Mouse (Mus musculus) midbrain, embryonic 12.5 days (tissue): ENCODE measurements around the gene Osmr. TPM values are rescaled to one million over a fixed set of nuclear protein-coding genes. Genes with fewer than 3 reads are reported as not detected.

Experiments
- ATAC-seq: fragments of 200-750 bp; cut with Nextera tagmentation; 2 replicates; pipeline ENCODE4 v1.8.0; 2017; ENCODE audit warnings: low read depth, moderate TSS enrichment, moderate library complexity; ENCODE audit not compliant: low FRiP score
- H3K27ac ChIP-seq: fragments of 300-500 bp; sonication (generic); replicated peaks from 2 replicates; pipeline ENCODE4 v1.5.1; 2016; ENCODE audit warnings: mild to moderate bottlenecking
- H3K27me3 ChIP-seq: fragments of 300-500 bp; sonication (generic); 2 replicates; pipeline ENCODE4 v1.6.1; 2016; ENCODE audit warnings: mild to moderate bottlenecking
- H3K36me3 ChIP-seq: fragments of 300-500 bp; sonication (generic); 2 replicates; pipeline ENCODE4 v1.6.1; 2016
- H3K4me1 ChIP-seq: fragments of 300-500 bp; sonication (generic); 2 replicates; pipeline ENCODE4 v1.6.1; 2016
- H3K4me2 ChIP-seq: fragments of 300-500 bp; sonication (generic); replicated peaks from 2 replicates; pipeline ENCODE4 v1.6.1; 2016; ENCODE audit warnings: mild to moderate bottlenecking, moderate library complexity
- H3K4me3 ChIP-seq: fragments of 300-500 bp; sonication (generic); 2 replicates; pipeline ENCODE4 v1.5.1; 2016; ENCODE audit warnings: mild to moderate bottlenecking
- H3K9ac ChIP-seq: fragments of 300-500 bp; sonication (generic); replicated peaks from 2 replicates; pipeline ENCODE4 v1.6.1; 2016; ENCODE audit warnings: mild to moderate bottlenecking, moderate library complexity
- H3K9me3 ChIP-seq: fragments of 300-500 bp; sonication (generic); 2 replicates; pipeline ENCODE4 v1.6.1; 2016; ENCODE audit warnings: mild to moderate bottlenecking
- WGBS: fragments of 180-500 bp; shearing (Covaris S2); methylation state at CpG from one replicate; pipeline ENCODE4 v1.1.7; 2016; 5-methylcytosine and 5-hydroxymethylcytosine counted together
- polyA plus RNA-seq: library from polyadenylated mRNA; unstranded; fragments of >200 nt; fragmentation: Nextera tagmentation; extraction: Ambion mirVana; gene quantifications from 2 replicates; pipeline ENCODE4 v1.2.1, GENCODE M21; 2016

Gene Osmr
- 0.70 and 0.80 TPM in 2 replicates for polyA plus RNA-seq

DNA sequence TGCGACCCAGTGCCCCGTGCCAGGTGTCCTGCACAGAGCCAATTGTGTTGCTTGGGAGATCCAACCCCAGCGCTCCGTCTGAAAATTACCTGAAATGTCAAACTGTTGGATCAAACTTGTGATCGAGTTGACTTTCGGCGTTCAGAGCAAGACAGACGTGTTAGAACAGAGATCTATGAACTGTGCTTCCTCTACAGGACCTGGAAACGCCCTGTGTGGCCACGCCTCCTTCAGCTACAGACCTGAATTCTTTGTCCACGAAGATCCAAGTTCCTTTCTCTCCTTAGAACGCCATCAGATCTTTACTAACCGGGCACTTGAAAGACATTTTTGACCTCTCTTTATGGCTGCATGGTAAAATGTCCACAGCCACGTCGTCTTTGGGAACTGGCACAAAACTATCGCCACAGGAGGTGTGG, at the start of gene Osmr:
Gene Osmr (minus strand): TSS at position 369 of the 419 bp plus-strand sequence.
- no peaks in the 10 kb centered on the region for H3K36me3 ChIP-seq
- H3K4me1 ChIP-seq, result peaks cover 11% of the 10 kb centered on the region; the same call in 1 of the 2 replicates
- H3K9ac ChIP-seq, result peak within 1 kb of the TSS; percentile 46
- H3K4me3 ChIP-seq, result peak within 1 kb of the TSS; percentile 39
- no peak within 1 kb of the TSS for H3K27ac ChIP-seq
- WGBS, result 7% methylated on average over 16 of the region's 16 CpGs
- H3K9me3 ChIP-seq, result no peaks in the 10 kb centered on the region
- ATAC-seq, result peak; percentile 30; the same call in 1 of the 2 replicates
- peak within 1 kb of the TSS; percentile 59 for H3K4me2 ChIP-seq
- peaks cover 57% of the 10 kb centered on the region for H3K27me3 ChIP-seq

DNA sequence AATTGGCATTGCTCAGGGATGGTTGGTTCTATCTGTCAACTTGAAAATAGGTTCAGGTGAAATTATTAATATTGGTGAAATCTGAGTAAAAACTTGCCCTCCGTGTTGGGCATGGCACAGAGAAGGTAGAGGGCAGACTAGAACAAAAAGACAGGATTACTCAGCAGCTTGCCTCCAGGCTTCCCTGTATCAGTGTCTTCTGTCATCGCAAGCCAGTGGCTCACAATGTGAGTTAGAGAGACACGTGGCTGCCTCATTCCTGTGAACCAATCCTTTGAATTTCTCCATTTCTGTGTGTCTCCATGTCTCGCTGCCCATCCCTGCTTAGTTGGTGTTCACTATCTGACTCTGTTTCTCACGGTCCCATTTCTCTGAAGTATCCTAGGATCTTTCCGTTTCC, 44.6 kb upstream of the Osmr start:
- Histone ChIP-seq H3K4me2 (no peak overlapping the region), H3K9me3 (no peaks in the 10 kb centered on the region), H3K36me3 (no peaks in the 10 kb centered on the region), H3K27me3 (no peaks in the 10 kb centered on the region), H3K4me1 (no peaks in the 10 kb centered on the region), H3K27ac (no peak overlapping the region), H3K4me3 (no peak overlapping the region), H3K9ac (no peak overlapping the region)
- no peak for ATAC-seq
- WGBS, result 82% methylated on average over 6 of the region's 6 CpGs

DNA sequence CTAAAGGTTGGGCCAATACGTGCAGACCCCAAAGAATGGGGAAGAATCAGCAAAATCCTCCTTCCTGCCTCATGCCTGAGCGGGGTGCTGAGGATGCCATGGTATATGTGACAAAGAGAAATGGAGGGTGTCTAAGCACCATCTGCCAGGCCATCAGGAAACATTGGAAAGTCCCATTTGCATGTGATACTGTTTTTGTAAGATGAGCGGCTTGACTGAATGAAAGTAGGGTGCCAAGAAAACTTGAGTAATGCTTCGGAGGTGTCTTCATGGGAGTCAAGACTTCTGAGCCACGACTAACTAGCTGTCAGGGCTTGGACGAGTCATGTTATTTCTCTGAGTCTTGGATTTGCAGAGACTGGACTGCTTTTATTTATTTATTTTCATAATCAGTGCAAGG, 39.4 kb upstream of the Osmr start:
- H3K9me3 ChIP-seq, result no peaks in the 10 kb centered on the region
- H3K27ac ChIP-seq, result no peak overlapping the region
- H3K4me3 ChIP-seq, result no peak overlapping the region
- no peak overlapping the region for H3K9ac ChIP-seq
- H3K4me2 ChIP-seq, result no peak overlapping the region
- no peaks in the 10 kb centered on the region for H3K36me3 ChIP-seq
- H3K27me3 ChIP-seq, result 0 out of 2 replicates have a peak, but pooled peaks cover 6% of the 10 kb centered on the region
- 0 out of 2 replicates have a peak, but pooled peaks cover 3% of the 10 kb centered on the region for H3K4me1 ChIP-seq
- 84% methylated on average over 6 of the region's 6 CpGs for WGBS
- ATAC-seq, result no peak

GRCm38 (mm10) chr15:6909669-6910068, 34.9 kb upstream of the Osmr start:
- Histone ChIP-seq H3K4me3 (no peak overlapping the region), H3K4me2 (no peak overlapping the region; the same call in 1 of the 2 replicates), H3K36me3 (no peaks in the 10 kb centered on the region), H3K27me3 (0 out of 2 replicates have a peak, but pooled peaks cover 6% of the 10 kb centered on the region), H3K27ac (no peak overlapping the region), H3K9ac (no peak overlapping the region), H3K4me1 (0 out of 2 replicates have a peak, but pooled peaks cover 3% of the 10 kb centered on the region), H3K9me3 (no peaks in the 10 kb centered on the region)
- WGBS, result 4% methylated on average over 11 of the region's 11 CpGs
- ATAC-seq, result peak; percentile 94

DNA sequence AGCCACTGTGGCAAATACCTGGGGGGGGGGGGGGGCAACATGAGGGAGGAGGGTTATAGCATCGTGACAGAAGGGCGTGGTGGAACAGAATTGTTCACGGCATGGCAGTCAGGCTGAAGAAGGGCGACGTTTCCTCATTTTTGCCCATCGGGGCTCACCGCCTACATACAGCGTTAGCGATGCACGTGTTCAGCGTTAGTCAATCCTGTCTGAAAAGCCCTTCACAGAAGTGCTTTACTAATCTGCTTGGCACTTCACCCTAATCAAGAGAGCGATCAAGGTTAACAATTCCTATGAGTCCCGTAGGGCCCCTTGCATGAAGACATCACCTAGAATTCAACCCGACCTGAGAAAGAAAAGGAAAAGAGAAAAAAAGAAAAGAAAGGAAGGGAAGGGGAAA, 34.3 kb upstream of the Osmr start:
- H3K4me1 ChIP-seq, result 0 out of 2 replicates have a peak, but pooled peaks cover 3% of the 10 kb centered on the region
- 68% methylated on average over 14 of the region's 14 CpGs for WGBS
- no peak overlapping the region for H3K4me2 ChIP-seq
- no peak overlapping the region for H3K4me3 ChIP-seq
- no peak for ATAC-seq
- H3K27ac ChIP-seq, result no peak overlapping the region
- no peaks in the 10 kb centered on the region for H3K36me3 ChIP-seq
- 0 out of 2 replicates have a peak, but pooled peaks cover 6% of the 10 kb centered on the region for H3K27me3 ChIP-seq
- no peak overlapping the region for H3K9ac ChIP-seq
- H3K9me3 ChIP-seq, result no peaks in the 10 kb centered on the region

- no peak for ATAC-seq
- H3K27ac ChIP-seq, result no peak overlapping the region
- 68% methylated on average over 5 of the region's 5 CpGs for WGBS
These were observed 33.8 kb upstream of the Osmr start for GRCm38 (mm10) chr15:6908601-6909000.

GRCm38 (mm10) chr15:6906260-6907047, 31.7 kb upstream of the Osmr start:
- Histone ChIP-seq H3K4me1 (0 out of 2 replicates have a peak, but pooled peaks cover 3% of the 10 kb centered on the region), H3K36me3 (no peaks in the 10 kb centered on the region), H3K4me3 (no peak overlapping the region), H3K9ac (no peak overlapping the region), H3K4me2 (no peak overlapping the region), H3K9me3 (no peaks in the 10 kb centered on the region), H3K27ac (no peak overlapping the region), H3K27me3 (0 out of 2 replicates have a peak, but pooled peaks cover 6% of the 10 kb centered on the region)
- 84% methylated on average over 19 of the region's 19 CpGs for WGBS
- ATAC-seq, result no peak

More at GRCm38 (mm10) chr15:6908601-6909000, 33.8 kb upstream of the Osmr start:
- Histone ChIP-seq H3K9me3 (no peaks in the 10 kb centered on the region), H3K4me1 (0 out of 2 replicates have a peak, but pooled peaks cover 3% of the 10 kb centered on the region), H3K36me3 (no peaks in the 10 kb centered on the region), H3K9ac (no peak overlapping the region), H3K4me2 (no peak overlapping the region), H3K4me3 (no peak overlapping the region), H3K27me3 (0 out of 2 replicates have a peak, but pooled peaks cover 6% of the 10 kb centered on the region)

GRCm38 (mm10) chr15:6905726-6906125, 31.0 kb upstream of the Osmr start:
- H3K27me3 ChIP-seq, result 0 out of 2 replicates have a peak, but pooled peaks cover 6% of the 10 kb centered on the region
- WGBS, result 88% methylated on average over 4 of the region's 4 CpGs
- no peaks in the 10 kb centered on the region for H3K36me3 ChIP-seq
- H3K4me1 ChIP-seq, result 0 out of 2 replicates have a peak, but pooled peaks cover 3% of the 10 kb centered on the region
- ATAC-seq, result no peak
- no peaks in the 10 kb centered on the region for H3K9me3 ChIP-seq
- H3K27ac ChIP-seq, result no peak overlapping the region
- H3K4me3 ChIP-seq, result no peak overlapping the region
- H3K9ac ChIP-seq, result no peak overlapping the region
- no peak overlapping the region for H3K4me2 ChIP-seq

DNA sequence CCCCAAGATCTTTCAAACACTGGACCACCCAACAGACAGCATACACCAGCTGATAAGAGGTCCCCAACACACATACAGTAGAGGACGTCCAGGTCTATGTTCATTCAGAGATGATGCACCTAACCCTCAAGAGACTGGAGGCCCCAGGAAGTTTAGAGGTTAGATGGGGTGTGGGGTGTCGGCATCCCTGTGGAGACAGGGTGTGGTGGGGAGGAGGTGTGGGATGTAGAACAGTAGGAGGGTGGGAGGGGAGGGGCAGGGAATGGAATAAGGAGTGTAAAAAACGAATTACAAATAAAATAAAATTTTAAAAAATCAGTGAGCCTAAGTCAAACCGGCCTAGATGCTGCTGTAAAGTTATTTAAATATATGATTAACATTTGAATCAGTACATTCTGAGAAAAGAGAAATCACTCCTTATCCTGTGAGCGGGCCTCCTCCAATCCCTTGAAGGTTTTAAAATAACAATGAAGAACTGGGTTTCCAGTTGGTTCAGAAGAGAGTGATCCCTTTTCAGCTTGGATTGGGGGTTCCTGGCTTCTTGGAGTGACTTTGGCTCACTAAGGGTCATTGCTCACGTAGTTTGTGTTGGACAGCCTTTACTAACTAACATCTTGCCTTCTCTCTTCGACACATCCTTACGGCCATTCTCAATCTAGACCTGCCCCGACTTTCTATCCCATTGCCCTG, 28.7 kb upstream of the Osmr start:
- H3K4me2 ChIP-seq, result no peak overlapping the region
- H3K4me3 ChIP-seq, result no peak overlapping the region
- no peaks in the 10 kb centered on the region for H3K27me3 ChIP-seq
- H3K9ac ChIP-seq, result no peak overlapping the region
- no peaks in the 10 kb centered on the region for H3K4me1 ChIP-seq
- no peaks in the 10 kb centered on the region for H3K9me3 ChIP-seq
- ATAC-seq, result no peak
- no peaks in the 10 kb centered on the region for H3K36me3 ChIP-seq
- WGBS, result 64% methylated on average over 9 of the region's 9 CpGs
- H3K27ac ChIP-seq, result no peak overlapping the region

DNA sequence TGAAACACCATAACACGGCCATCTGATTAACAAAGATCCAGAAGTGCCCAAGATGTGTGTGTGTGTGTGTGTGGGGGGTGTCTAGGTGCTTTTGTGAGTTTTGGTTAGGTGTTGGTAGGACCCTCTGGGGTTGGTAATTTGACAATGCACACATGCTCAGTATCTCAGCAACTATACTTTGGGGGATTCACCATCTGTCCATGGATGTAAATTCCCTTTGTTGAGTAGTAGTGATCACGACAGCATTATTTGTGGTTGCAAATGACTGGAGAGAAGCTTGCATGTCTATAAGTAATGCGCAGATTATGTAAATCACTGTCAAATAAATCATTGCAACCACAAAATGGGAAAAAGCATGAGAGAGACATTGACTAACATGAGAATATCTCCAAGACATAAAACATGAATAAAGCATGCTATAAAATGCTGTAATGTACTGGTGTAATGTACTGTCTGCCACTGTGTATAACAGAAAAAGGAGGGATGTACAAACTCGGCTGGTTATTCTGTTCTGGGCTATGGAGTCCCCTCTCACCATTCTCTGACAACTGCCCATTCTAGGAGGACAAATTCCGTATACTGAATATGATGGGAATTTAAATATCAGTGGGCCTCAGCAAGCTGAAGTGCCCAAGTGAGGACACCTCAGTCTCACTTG, 27.3 kb upstream of the Osmr start:
- Histone ChIP-seq H3K36me3 (no peaks in the 10 kb centered on the region), H3K9me3 (no peaks in the 10 kb centered on the region), H3K27me3 (no peaks in the 10 kb centered on the region), H3K9ac (no peak overlapping the region), H3K4me3 (no peak overlapping the region), H3K4me1 (no peaks in the 10 kb centered on the region), H3K4me2 (no peak overlapping the region), H3K27ac (no peak overlapping the region)
- 80% methylated on average over 5 of the region's 5 CpGs for WGBS
- no peak for ATAC-seq

GRCm38 (mm10) chr15:6901236-6901635, 26.5 kb upstream of the Osmr start:
- no peak overlapping the region for H3K9ac ChIP-seq
- 78% methylated on average over 6 of the region's 6 CpGs for WGBS

More at GRCm38 (mm10) chr15:6901236-6901635, 26.5 kb upstream of the Osmr start:
- H3K36me3 ChIP-seq, result no peaks in the 10 kb centered on the region
- H3K9me3 ChIP-seq, result no peaks in the 10 kb centered on the region
- H3K4me2 ChIP-seq, result no peak overlapping the region
- ATAC-seq, result no peak
- H3K4me3 ChIP-seq, result no peak overlapping the region
- H3K27ac ChIP-seq, result no peak overlapping the region
- H3K4me1 ChIP-seq, result no peaks in the 10 kb centered on the region
- H3K27me3 ChIP-seq, result no peaks in the 10 kb centered on the region
